ENCODE assay signal across 8 mouse cellular contexts in the genomic region with DNA sequence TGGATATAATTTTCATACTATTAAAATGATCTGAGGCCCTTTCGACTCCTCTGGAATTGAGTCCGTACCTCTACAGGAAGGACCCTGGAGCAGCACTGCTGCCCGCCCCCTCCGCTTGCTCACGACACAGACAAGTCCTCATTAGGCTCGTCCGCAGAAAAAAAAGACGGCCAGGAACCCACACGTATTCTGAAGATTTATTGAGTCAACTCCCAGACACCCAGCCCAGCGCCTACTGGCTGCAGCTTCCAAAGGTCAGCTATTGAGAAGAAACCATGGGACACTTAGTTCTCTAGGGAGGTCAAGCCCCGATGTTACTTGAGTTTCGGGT. TPM values are rescaled to one million over a fixed set of nuclear protein-coding genes. Genes with fewer than 3 reads are reported as not detected.
DNase-seq lines count a peak whose midpoint lies in the region; ATAC-seq and TF ChIP-seq lines count a peak whose summit lies in the region.

No protein-coding gene starts in this region.

- no peak for ATAC-seq in embryonic facial prominence, embryonic 12.5 days (ENCODE audit: insufficient number of reproducible peaks, insufficient read depth, low FRiP score, low TSS enrichment)
- peak; percentile 30 for ATAC-seq in intestine, embryonic 16.5 days
- ATAC-seq in neural tube, embryonic 12.5 days (ENCODE audit: low FRiP score, low read depth) = peak; percentile 45

- intact Hi-C loops in left cerebral cortex, postnatal 25 days (cut with DNase I) = loop anchor here (2.0 kb wide), 1 partner anchor 21 kb away; a partner anchor contains a TSS

- H3K9ac ChIP-seq in embryonic facial prominence, embryonic 12.5 days = peak overlapping the region; percentile 42
- peak overlapping the region; percentile 70 for H3K9ac ChIP-seq in intestine, embryonic 16.5 days (ENCODE audit: low read depth, low read length)
- H3K9ac ChIP-seq in neural tube, embryonic 12.5 days = peak overlapping the region; percentile 68

- peak overlapping the region; percentile 95 for H3K27ac ChIP-seq in layer of hippocampus, adult 2 months
- peak overlapping the region; percentile 89; the same call in 1 of the 2 replicates for H3K27ac ChIP-seq in embryonic facial prominence, embryonic 12.5 days
- peak overlapping the region; percentile 84; the same call in 1 of the 2 replicates for H3K27ac ChIP-seq in intestine, embryonic 16.5 days (ENCODE audit: low read length)
- H3K27ac ChIP-seq in neural tube, embryonic 12.5 days = peak overlapping the region; percentile 67; the same call in 1 of the 2 replicates

- H3K4me3 ChIP-seq in layer of hippocampus, adult 2 months = peak overlapping the region; percentile 84
- H3K4me3 ChIP-seq in embryonic facial prominence, embryonic 12.5 days = peak overlapping the region; percentile 62
- peak overlapping the region; percentile 76 for H3K4me3 ChIP-seq in intestine, embryonic 16.5 days (ENCODE audit: low read length)
- peak overlapping the region; percentile 59 for H3K4me3 ChIP-seq in neural tube, embryonic 12.5 days

- H3K4me1 ChIP-seq in embryonic facial prominence, embryonic 12.5 days = peaks cover 6% of the 10 kb centered on the region; the same call in 1 of the 2 replicates
- H3K4me1 ChIP-seq in intestine, embryonic 16.5 days (ENCODE audit: control insufficient read depth, insufficient read depth, low read length) = no peaks in the 10 kb centered on the region
- peaks cover 15% of the 10 kb centered on the region for H3K4me1 ChIP-seq in neural tube, embryonic 12.5 days

- H3K27me3 ChIP-seq in embryonic facial prominence, embryonic 12.5 days = peaks cover 14% of the 10 kb centered on the region; the same call in 1 of the 2 replicates
- H3K27me3 ChIP-seq in intestine, embryonic 16.5 days (replicated peaks; ENCODE audit: control insufficient read depth, insufficient read depth, low read length) = no peaks in the 10 kb centered on the region
- no peaks in the 10 kb centered on the region for H3K27me3 ChIP-seq in neural tube, embryonic 12.5 days (replicated peaks)

- DNase-seq in layer of hippocampus, adult 2 months (ENCODE audit: low spot score in 2 of 2) = no peak
- DNase-seq in layer of hippocampus, postnatal 36 days = no peak
- DNase-seq in left cerebral cortex, postnatal 25 days (ENCODE audit: low spot score in 2 of 2) = no peak
- no peak for DNase-seq in cerebellum, postnatal 4 days (ENCODE audit: low spot score in 2 of 2)
- no peak for DNase-seq in left cerebral cortex, adult 8-10 months (ENCODE audit: low spot score in 2 of 2)

- 0 out of 2 replicates have a peak, but pooled peaks cover 8% of the 10 kb centered on the region for H3K36me3 ChIP-seq in embryonic facial prominence, embryonic 12.5 days
- no peaks in the 10 kb centered on the region for H3K36me3 ChIP-seq in intestine, embryonic 16.5 days (ENCODE audit: control insufficient read depth, insufficient read depth, low read length)
- H3K36me3 ChIP-seq in neural tube, embryonic 12.5 days = peaks cover 7% of the 10 kb centered on the region

- peak overlapping the region; percentile 74 for H3K4me2 ChIP-seq in embryonic facial prominence, embryonic 12.5 days (replicated peaks)
- H3K4me2 ChIP-seq in intestine, embryonic 16.5 days (ENCODE audit: low read depth, low read length) = peak overlapping the region; percentile 80
- peak overlapping the region; percentile 88 for H3K4me2 ChIP-seq in neural tube, embryonic 12.5 days (replicated peaks)

- under 1% methylated on average over 12 of the region's 12 CpGs for WGBS in embryonic facial prominence, embryonic 12.5 days
- under 1% methylated on average over 12 of the region's 12 CpGs for WGBS in intestine, embryonic 16.5 days
- WGBS in neural tube, embryonic 12.5 days = under 1% methylated on average over 12 of the region's 12 CpGs

- TF ChIP-seq CTCF in layer of hippocampus, adult 2 months (conservative IDR thresholded peaks at IDR 0.05) = no peak

- H3K9me3 ChIP-seq in embryonic facial prominence, embryonic 12.5 days = no peaks in the 10 kb centered on the region
- H3K9me3 ChIP-seq in intestine, embryonic 16.5 days (ENCODE audit: control insufficient read depth, low read length) = no peaks in the 10 kb centered on the region
- H3K9me3 ChIP-seq in neural tube, embryonic 12.5 days = no peaks in the 10 kb centered on the region

RNA-seq across cellular contexts. Expression of a gene that starts 9.2 kb away (rescaled TPM):
- total RNA-seq in layer of hippocampus, adult 2 months (2021) = 1 to 10 TPM in 1 of 2 experiments, under 1 TPM in 1; 0.83 to 1.0 TPM
- 1 to 10 TPM; 1.3 to 1.6 TPM for total RNA-seq in layer of hippocampus, postnatal 36 days (2021)
- polyA plus RNA-seq in embryonic facial prominence, embryonic 12.5 days (2016; fragmentation: Nextera tagmentation; extraction: Ambion mirVana) = 1.7 and 1.8 TPM in 2 replicates
- polyA plus RNA-seq in intestine, embryonic 16.5 days (2015; fragmentation: Nextera tagmentation; extraction: Ambion mirVana) = 0.06 and 0.07 TPM in 2 replicates
- 11.8 and 12.4 TPM in 2 replicates for polyA plus RNA-seq in neural tube, embryonic 12.5 days (2016; fragmentation: Nextera tagmentation; extraction: Ambion mirVana)
- under 1 TPM; 0.28 to 0.37 TPM for total RNA-seq in left cerebral cortex, postnatal 25 days (2021)
- under 1 TPM; 0.23 to 0.38 (median 0.30) TPM for total RNA-seq in left cerebral cortex, adult 8-10 months (2022)

RNA-seq across cellular contexts. Expression of a gene that starts 9.5 kb away (rescaled TPM):
- total RNA-seq in layer of hippocampus, adult 2 months (2021) = 10 to 100 TPM; 13.8 to 14.5 TPM
- 10 to 100 TPM; 14.5 to 15.6 TPM for total RNA-seq in layer of hippocampus, postnatal 36 days (2021)
- polyA plus RNA-seq in embryonic facial prominence, embryonic 12.5 days (2016; fragmentation: Nextera tagmentation; extraction: Ambion mirVana) = 80.2 and 87.3 TPM in 2 replicates
- 29.3 and 30.1 TPM in 2 replicates for polyA plus RNA-seq in intestine, embryonic 16.5 days (2015; fragmentation: Nextera tagmentation; extraction: Ambion mirVana)
- 89.3 and 90.6 TPM in 2 replicates for polyA plus RNA-seq in neural tube, embryonic 12.5 days (2016; fragmentation: Nextera tagmentation; extraction: Ambion mirVana)
- total RNA-seq in left cerebral cortex, postnatal 25 days (2021) = 10 to 100 TPM; 11.2 to 14.9 TPM
- 10 to 100 TPM; 15.8 to 18.8 (median 16.4) TPM for total RNA-seq in left cerebral cortex, adult 8-10 months (2022)

RNA-seq across cellular contexts. Expression of a gene that starts 12.2 kb away (rescaled TPM):
- total RNA-seq in layer of hippocampus, adult 2 months (2021) = 10 to 100 TPM; 25.4 to 29.8 TPM
- 10 to 100 TPM; 28.5 to 29.1 TPM for total RNA-seq in layer of hippocampus, postnatal 36 days (2021)
- 10.6 and 10.8 TPM in 2 replicates for polyA plus RNA-seq in embryonic facial prominence, embryonic 12.5 days (2016; fragmentation: Nextera tagmentation; extraction: Ambion mirVana)
- 22.7 and 23.8 TPM in 2 replicates for polyA plus RNA-seq in intestine, embryonic 16.5 days (2015; fragmentation: Nextera tagmentation; extraction: Ambion mirVana)
- polyA plus RNA-seq in neural tube, embryonic 12.5 days (2016; fragmentation: Nextera tagmentation; extraction: Ambion mirVana) = 13.9 and 16.1 TPM in 2 replicates
- 10 to 100 TPM; 26.9 to 28.0 TPM for total RNA-seq in left cerebral cortex, postnatal 25 days (2021)
- total RNA-seq in left cerebral cortex, adult 8-10 months (2022) = 10 to 100 TPM; 30.7 to 39.0 (median 36.2) TPM

RNA-seq across cellular contexts. Expression of a gene that starts 20.6 kb away (rescaled TPM):
- total RNA-seq in layer of hippocampus, adult 2 months (2021) = 100 to 1,000 TPM; 136 to 141 TPM
- 100 to 1,000 TPM; 132 to 136 TPM for total RNA-seq in layer of hippocampus, postnatal 36 days (2021)
- 19.7 and 23.6 TPM in 2 replicates for polyA plus RNA-seq in embryonic facial prominence, embryonic 12.5 days (2016; fragmentation: Nextera tagmentation; extraction: Ambion mirVana)
- polyA plus RNA-seq in intestine, embryonic 16.5 days (2015; fragmentation: Nextera tagmentation; extraction: Ambion mirVana) = 6.8 and 7.3 TPM in 2 replicates
- polyA plus RNA-seq in neural tube, embryonic 12.5 days (2016; fragmentation: Nextera tagmentation; extraction: Ambion mirVana) = 79.5 and 82.3 TPM in 2 replicates
- total RNA-seq in left cerebral cortex, postnatal 25 days (2021) = 100 to 1,000 TPM; 133 to 134 TPM
- 100 to 1,000 TPM; 142 to 153 (median 149) TPM for total RNA-seq in left cerebral cortex, adult 8-10 months (2022)

RNA-seq across cellular contexts. Expression of a gene that starts 20.7 kb away (rescaled TPM):
- 100 to 1,000 TPM in 1 of 2 experiments, 10 to 100 TPM in 1; 99.8 to 106 TPM for total RNA-seq in layer of hippocampus, adult 2 months (2021)
- total RNA-seq in layer of hippocampus, postnatal 36 days (2021) = 100 to 1,000 TPM in 1 of 2 experiments, 10 to 100 TPM in 1; 91.4 to 102 TPM
- polyA plus RNA-seq in embryonic facial prominence, embryonic 12.5 days (2016; fragmentation: Nextera tagmentation; extraction: Ambion mirVana) = 4.1 and 4.7 TPM in 2 replicates
- polyA plus RNA-seq in intestine, embryonic 16.5 days (2015; fragmentation: Nextera tagmentation; extraction: Ambion mirVana) = 0.34 and 0.64 TPM in 2 replicates
- 2.7 and 4.0 TPM in 2 replicates for polyA plus RNA-seq in neural tube, embryonic 12.5 days (2016; fragmentation: Nextera tagmentation; extraction: Ambion mirVana)
- total RNA-seq in left cerebral cortex, postnatal 25 days (2021) = 10 to 100 TPM; 86.8 to 87.2 TPM
- total RNA-seq in left cerebral cortex, adult 8-10 months (2022) = 100 to 1,000 TPM; 109 to 123 (median 113) TPM
